Mouse (Mus musculus) liver, embryonic 12.5 days (tissue): Measurements from ENCODE around the gene Anxa1. TPM values are rescaled to one million over a fixed set of nuclear protein-coding genes. Genes with fewer than 3 reads are reported as not detected.

Experiments used
- ATAC-seq: fragments of 200-750 bp; cut with Nextera tagmentation; 2 replicates; pipeline ENCODE4 v1.8.0; 2017; ENCODE audit warnings: moderate number of reproducible peaks, mild to moderate bottlenecking, moderate library complexity
- H3K27ac ChIP-seq: fragments of 300-500 bp; sonication (generic); 2 replicates; pipeline ENCODE4 v1.5.1; 2016; ENCODE audit warnings: mild to moderate bottlenecking
- H3K27me3 ChIP-seq: fragments of 300-500 bp; sonication (generic); replicated peaks from 2 replicates; pipeline ENCODE4 v1.6.1; 2016; ENCODE audit warnings: mild to moderate bottlenecking, moderate library complexity
- H3K36me3 ChIP-seq: fragments of 300-500 bp; sonication (generic); 2 replicates; pipeline ENCODE4 v1.6.1; 2016; ENCODE audit warnings: mild to moderate bottlenecking, moderate library complexity
- H3K4me1 ChIP-seq: fragments of 300-500 bp; sonication (generic); 2 replicates; pipeline ENCODE4 v1.6.1; 2016
- H3K4me2 ChIP-seq: fragments of 300-500 bp; sonication (generic); 2 replicates; pipeline ENCODE4 v1.6.1; 2016; ENCODE audit warnings: mild to moderate bottlenecking, moderate library complexity
- H3K4me3 ChIP-seq: fragments of 300-500 bp; sonication (generic); 2 replicates; pipeline ENCODE4 v1.5.1; 2016; ENCODE audit warnings: mild to moderate bottlenecking, moderate library complexity
- H3K9ac ChIP-seq: fragments of 300-500 bp; sonication (generic); 2 replicates; pipeline ENCODE4 v1.6.1; 2016; ENCODE audit warnings: mild to moderate bottlenecking, moderate library complexity
- H3K9me3 ChIP-seq: fragments of 300-500 bp; sonication (generic); replicated peaks from 2 replicates; pipeline ENCODE4 v1.6.1; 2016; ENCODE audit warnings: mild to moderate bottlenecking, moderate library complexity
- WGBS: fragments of 180-500 bp; shearing (Covaris S2); methylation state at CpG from one replicate; pipeline ENCODE4 v1.1.7; 2016; ENCODE audit not compliant: insufficient replicate concordance; 5-methylcytosine and 5-hydroxymethylcytosine counted together
- polyA plus RNA-seq: library from polyadenylated mRNA; unstranded; fragments of >200 nt; fragmentation: Nextera tagmentation; extraction: Ambion mirVana; gene quantifications from 2 replicates; pipeline ENCODE4 v1.2.1, GENCODE M21; 2016

The Anxa1 gene
- polyA plus RNA-seq, 1 experiment from 2014 or later, result 15.1 TPM

DNA sequence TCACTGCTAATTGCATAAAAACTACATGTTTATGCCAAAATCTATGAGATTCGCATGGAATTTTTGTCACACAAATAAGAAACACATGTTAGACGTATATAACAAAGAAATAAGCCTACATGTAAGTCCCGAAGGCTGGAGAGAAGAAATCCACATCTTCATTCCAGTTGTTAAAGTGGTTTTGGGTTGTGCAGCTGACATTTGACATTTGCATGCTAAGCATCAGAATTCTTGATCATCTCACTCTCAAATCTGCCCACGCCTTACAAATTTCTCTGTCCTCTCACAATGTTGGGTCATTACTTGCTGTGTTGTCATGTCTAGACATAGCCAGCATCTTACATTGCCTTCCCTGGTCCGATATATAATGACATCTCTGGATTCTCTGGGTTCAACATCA lies 24.2 kb downstream of the Anxa1 start:
- ATAC-seq, result no peak
- no peaks in the 10 kb centered on the region for H3K36me3 ChIP-seq
- H3K4me3 ChIP-seq, result no peak overlapping the region
- H3K4me2 ChIP-seq, result no peak overlapping the region
- H3K4me1 ChIP-seq, result no peaks in the 10 kb centered on the region
- no peak overlapping the region for H3K27ac ChIP-seq
- 69% methylated on average over 5 of the region's 5 CpGs for WGBS
- H3K27me3 ChIP-seq, result no peaks in the 10 kb centered on the region
- H3K9ac ChIP-seq, result no peak overlapping the region
- no peaks in the 10 kb centered on the region for H3K9me3 ChIP-seq

DNA sequence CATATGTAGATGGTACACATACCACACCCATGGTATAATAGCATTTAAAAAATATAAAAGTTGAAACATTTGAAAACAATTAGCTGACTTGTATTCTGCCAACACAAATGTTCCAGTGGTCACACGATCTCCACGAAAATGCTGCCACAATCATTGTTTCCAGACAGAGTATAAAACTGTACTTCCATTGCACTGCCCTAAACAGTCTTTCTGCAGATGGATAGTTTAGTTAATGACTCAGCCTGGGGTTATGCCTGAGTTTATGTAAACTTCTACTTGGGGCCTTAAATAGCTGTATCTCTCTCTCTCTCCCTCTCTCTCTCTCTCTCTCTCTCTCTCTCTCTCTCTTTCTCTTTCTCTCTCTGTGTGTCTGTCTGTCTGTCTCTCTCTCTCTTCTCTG lies 24.7 kb downstream of the Anxa1 start:
- no peak for ATAC-seq

DNA sequence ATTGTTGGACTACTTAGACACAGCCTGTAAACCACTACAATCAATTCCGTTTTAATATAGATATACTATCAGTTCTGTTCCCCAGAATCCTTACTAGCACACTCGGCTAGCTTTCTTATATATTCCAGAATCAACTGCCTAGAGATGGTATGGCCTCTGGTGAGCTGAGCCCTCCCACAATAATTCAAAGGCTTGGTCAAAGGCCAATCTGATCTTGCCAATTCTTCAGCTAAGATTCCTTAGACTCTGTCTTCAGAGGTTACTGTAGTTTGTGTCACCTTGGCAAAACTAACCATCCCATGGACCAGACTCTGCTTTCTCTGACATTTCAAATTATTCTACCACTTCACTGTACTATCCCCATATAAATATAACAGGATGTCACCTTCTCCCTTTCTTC lies 25.4 kb downstream of the Anxa1 start:
- H3K4me1 ChIP-seq, result no peaks in the 10 kb centered on the region
- no peak overlapping the region for H3K9ac ChIP-seq
- no peak overlapping the region for H3K4me2 ChIP-seq
- no peaks in the 10 kb centered on the region for H3K27me3 ChIP-seq
- ATAC-seq, result no peak
- H3K36me3 ChIP-seq, result no peaks in the 10 kb centered on the region
- WGBS, result 67% methylated on average over 2 of the region's 2 CpGs
- no peak overlapping the region for H3K4me3 ChIP-seq
- no peak overlapping the region for H3K27ac ChIP-seq
- H3K9me3 ChIP-seq, result no peaks in the 10 kb centered on the region

More for the DNA sequence above, 24.7 kb downstream of the Anxa1 start:
- Histone ChIP-seq H3K36me3 (no peaks in the 10 kb centered on the region), H3K4me2 (no peak overlapping the region), H3K4me1 (no peaks in the 10 kb centered on the region), H3K4me3 (no peak overlapping the region), H3K27me3 (no peaks in the 10 kb centered on the region), H3K27ac (no peak overlapping the region), H3K9me3 (no peaks in the 10 kb centered on the region), H3K9ac (no peak overlapping the region)
- 61% methylated on average over 2 of the region's 2 CpGs for WGBS

DNA sequence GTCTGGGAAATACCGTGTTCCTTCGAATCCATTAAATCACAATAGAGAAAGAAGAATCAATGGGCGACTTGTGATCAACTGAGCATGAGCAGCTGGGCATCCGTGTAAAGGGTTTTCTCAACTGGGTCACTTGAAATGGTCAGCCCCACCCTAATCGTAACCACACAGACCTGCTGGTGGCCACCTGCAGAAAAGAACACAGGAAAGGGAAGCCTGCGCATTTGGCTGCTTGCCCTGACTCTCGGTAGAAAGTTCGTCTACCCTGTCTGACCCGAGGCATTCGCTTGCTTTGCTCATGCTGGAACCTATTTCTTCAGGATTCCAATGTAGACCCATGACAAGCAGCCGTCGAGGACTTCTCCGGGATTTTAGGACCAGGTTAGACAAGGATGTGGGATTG lies 25.8 kb downstream of the Anxa1 start:
- H3K4me1 ChIP-seq, result no peaks in the 10 kb centered on the region
- ATAC-seq, result no peak
- no peak overlapping the region for H3K9ac ChIP-seq
- no peaks in the 10 kb centered on the region for H3K27me3 ChIP-seq
- no peak overlapping the region for H3K27ac ChIP-seq
- H3K36me3 ChIP-seq, result no peaks in the 10 kb centered on the region
- WGBS, result 74% methylated on average over 13 of the region's 13 CpGs
- no peaks in the 10 kb centered on the region for H3K9me3 ChIP-seq
- no peak overlapping the region for H3K4me2 ChIP-seq
- H3K4me3 ChIP-seq, result no peak overlapping the region

DNA sequence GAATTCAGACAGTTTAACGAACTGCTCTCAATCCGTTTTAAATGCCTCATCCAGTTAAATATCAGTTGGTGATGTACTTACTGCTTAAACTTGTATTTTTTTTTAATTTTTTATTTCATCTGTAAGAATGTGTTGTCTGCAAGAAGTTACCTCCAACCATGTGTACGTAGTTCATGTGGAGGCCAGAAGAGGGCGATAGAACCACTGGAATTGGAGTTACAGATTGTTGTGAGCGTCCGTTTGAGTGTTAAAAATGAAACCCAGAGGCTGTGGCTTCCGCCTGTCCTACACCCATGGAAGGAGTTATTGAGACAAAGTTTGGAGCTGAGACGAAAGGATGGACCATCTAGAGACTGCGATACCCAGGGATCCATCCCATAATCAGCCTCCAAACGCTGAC lies 27.5 kb downstream of the Anxa1 start:
- Histone ChIP-seq H3K9me3 (no peaks in the 10 kb centered on the region), H3K27me3 (no peaks in the 10 kb centered on the region), H3K4me3 (no peak overlapping the region), H3K4me2 (no peak overlapping the region), H3K9ac (no peak overlapping the region), H3K36me3 (no peaks in the 10 kb centered on the region), H3K4me1 (no peaks in the 10 kb centered on the region), H3K27ac (no peak overlapping the region)
- WGBS, result 48% methylated on average over 10 of the region's 10 CpGs
- no peak for ATAC-seq

DNA sequence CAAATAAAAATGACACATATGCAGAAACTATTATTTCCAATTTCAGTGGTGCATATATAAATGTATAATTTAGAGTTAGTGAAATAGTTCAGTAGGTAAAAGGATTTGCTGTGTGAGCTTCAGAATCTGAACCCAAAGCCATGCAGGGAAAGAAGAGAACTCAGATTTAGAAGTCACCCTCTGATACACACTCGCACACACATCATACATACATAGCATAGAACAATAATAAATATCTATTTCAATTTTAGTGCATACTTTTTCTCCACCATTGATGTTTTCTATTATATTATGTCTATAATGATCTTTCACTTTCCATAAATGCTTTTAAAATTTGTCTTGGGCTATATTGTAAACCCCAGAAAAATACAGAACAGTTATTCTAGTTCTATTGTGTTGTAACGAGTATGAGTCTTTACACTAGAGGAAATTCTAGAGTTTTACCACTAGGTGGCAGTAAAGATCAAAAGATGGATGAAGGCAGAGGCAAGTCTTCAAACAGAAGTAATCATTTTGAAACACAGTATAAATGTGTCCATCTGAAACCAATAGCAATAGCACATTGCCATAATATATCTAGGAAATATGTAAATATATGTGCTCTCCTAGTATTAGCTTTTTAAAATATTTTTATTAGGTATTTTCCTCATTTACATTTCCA lies 28.7 kb downstream of the Anxa1 start:
- Histone ChIP-seq H3K36me3 (no peaks in the 10 kb centered on the region), H3K9ac (no peak overlapping the region), H3K4me2 (no peak overlapping the region), H3K27ac (no peak overlapping the region), H3K9me3 (no peaks in the 10 kb centered on the region), H3K27me3 (no peaks in the 10 kb centered on the region), H3K4me1 (no peaks in the 10 kb centered on the region), H3K4me3 (no peak overlapping the region)
- 43% methylated on average over 2 of the region's 2 CpGs for WGBS
- ATAC-seq, result no peak

DNA sequence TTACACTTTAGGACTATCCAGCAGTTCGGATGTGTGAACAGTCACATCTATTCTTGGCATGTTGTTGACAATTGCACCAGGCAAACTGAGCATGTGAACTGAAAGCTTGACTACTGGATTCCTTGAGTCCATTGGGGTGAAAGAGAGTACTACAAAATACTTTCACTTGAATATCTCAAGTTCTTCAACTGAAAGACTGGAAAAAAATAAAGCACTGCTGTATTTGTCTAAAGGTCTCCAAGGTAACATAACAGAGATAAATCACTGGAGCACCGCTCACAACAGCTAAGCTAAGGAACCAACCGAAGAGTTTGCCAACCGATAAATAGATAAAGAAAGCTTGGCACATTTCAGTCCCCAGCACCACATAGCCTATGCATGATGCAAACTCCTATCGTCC lies 32.1 kb downstream of the Anxa1 start:
- Histone ChIP-seq H3K4me2 (no peak overlapping the region), H3K36me3 (no peaks in the 10 kb centered on the region), H3K9ac (no peak overlapping the region), H3K27me3 (no peaks in the 10 kb centered on the region), H3K27ac (no peak overlapping the region), H3K4me1 (no peaks in the 10 kb centered on the region), H3K4me3 (no peak overlapping the region), H3K9me3 (no peaks in the 10 kb centered on the region)
- ATAC-seq, result no peak
- 61% methylated on average over 5 of the region's 5 CpGs for WGBS

DNA sequence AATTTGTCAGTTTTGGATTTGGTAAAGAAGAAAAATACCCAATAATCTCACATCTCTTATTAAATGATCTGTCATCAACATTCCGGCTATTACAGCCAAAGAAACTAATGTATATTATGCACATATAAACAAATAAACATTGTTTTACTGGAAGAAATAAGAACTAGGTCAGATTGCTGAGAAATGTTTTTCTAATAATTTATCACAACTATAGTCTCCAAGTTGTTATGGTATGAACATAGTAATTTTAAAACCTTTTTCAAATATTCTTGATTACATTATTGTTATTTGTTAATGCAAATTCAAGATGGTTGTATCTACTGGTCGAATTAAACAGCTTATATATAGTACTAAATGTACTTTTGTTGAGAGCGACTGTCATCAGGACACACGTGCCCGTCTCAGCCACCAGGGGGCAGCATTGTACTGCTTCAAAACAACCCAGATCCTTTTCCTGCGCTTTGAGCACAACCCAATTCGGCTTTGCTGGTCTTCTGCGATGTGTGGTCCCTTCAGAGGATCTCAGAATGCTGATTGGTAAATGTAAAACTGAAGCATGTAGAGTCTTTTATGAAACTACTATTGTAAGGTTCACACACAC lies 45.3 kb downstream of the Anxa1 start:
- H3K4me1 ChIP-seq, result no peaks in the 10 kb centered on the region
- H3K4me3 ChIP-seq, result no peak overlapping the region
- H3K9ac ChIP-seq, result no peak overlapping the region
- no peak overlapping the region for H3K4me2 ChIP-seq
- H3K27me3 ChIP-seq, result no peaks in the 10 kb centered on the region
- H3K36me3 ChIP-seq, result no peaks in the 10 kb centered on the region
- H3K9me3 ChIP-seq, result no peaks in the 10 kb centered on the region
- H3K27ac ChIP-seq, result no peak overlapping the region
- ATAC-seq, result no peak
- WGBS, result 11% methylated on average over 8 of the region's 8 CpGs

DNA sequence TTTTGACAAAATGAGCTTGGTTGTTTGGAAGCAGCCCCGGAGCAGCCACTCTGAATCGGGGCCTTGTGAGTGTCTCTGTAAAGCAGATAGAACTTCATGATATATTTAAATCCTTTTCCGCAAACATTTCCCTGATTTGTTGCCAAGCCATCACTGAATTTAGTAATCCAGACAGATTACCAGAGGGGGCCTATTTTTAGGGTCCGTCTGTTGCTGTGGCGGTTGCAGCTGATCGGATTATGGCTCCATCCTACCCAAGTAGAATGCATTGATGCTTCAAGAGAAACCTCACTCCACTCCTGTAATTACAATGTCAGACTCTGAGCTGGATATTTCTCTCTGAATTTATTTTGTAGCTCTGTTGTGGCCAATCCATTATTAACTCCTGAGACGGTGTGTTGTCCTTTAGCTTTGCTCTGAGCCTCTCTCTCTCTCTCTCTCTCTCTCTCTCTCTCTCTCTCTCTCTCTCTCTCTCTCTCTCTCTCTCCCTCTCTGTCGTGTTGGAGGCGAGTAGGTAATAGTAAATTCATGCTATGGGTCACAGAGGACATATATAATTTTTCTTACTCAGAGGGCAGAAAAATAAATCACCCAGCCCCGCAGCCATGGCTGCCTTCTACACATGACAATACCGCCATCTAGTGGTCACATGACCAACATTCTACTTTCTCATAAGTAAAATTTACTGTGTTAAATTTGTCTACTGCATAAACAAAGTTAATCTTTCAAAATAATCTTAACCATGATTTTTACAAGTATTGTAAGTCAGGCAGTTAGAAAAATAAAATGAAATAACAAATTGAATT lies 46.0 kb downstream of the Anxa1 start:
- H3K27ac ChIP-seq, result no peak overlapping the region
- no peak overlapping the region for H3K4me2 ChIP-seq
- WGBS, result 52% methylated on average over 11 of the region's 11 CpGs
- H3K9me3 ChIP-seq, result no peaks in the 10 kb centered on the region
- no peak overlapping the region for H3K4me3 ChIP-seq
- ATAC-seq, result no peak
- no peaks in the 10 kb centered on the region for H3K36me3 ChIP-seq
- no peaks in the 10 kb centered on the region for H3K27me3 ChIP-seq
- no peak overlapping the region for H3K9ac ChIP-seq
- no peaks in the 10 kb centered on the region for H3K4me1 ChIP-seq

DNA sequence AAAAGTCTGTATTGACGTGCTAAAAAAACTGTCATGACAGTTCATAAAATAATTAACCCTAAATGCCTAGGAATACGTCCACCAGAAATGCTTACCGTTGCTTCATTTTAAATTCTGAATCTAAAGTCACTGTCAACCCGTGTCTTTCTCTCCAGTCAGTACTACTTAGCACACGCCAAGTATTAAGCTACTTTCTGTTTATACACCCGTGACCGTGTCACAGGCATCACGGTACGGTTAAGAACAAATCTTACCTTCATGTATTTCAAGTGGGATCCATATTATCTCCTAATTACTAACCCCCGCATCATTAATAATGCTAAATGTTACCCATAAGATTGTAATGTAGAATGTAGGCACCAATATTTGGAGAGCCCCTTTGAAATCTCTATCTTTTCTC lies 46.7 kb downstream of the Anxa1 start:
- Histone ChIP-seq H3K36me3 (no peaks in the 10 kb centered on the region), H3K27ac (no peak overlapping the region), H3K9ac (no peak overlapping the region), H3K4me2 (no peak overlapping the region), H3K9me3 (no peaks in the 10 kb centered on the region), H3K4me1 (no peaks in the 10 kb centered on the region), H3K4me3 (no peak overlapping the region), H3K27me3 (no peaks in the 10 kb centered on the region)
- 70% methylated on average over 10 of the region's 10 CpGs for whole genome bisulfite sequencing
- no peak for ATAC-seq
